Mouse (Mus musculus): Measurements from ENCODE around the gene Ski.

- no peak for TF ChIP-seq CTCF (IDR thresholded peaks at IDR 0.05; ENCODE audit: insufficient read depth, low read length)
- no peak for TF ChIP-seq POLR2A (IDR thresholded peaks at IDR 0.05; ENCODE audit: borderline replicate concordance, extremely low read depth, low read depth, low read length)
Measured at GRCm38 (mm10) chr4:155207841-155208240, 14.6 kb downstream of the Ski start.

Measured in lung, adult 2 months (tissue).